Mouse (Mus musculus) hindbrain, embryonic 15.5 days (tissue): ENCODE data around the gene Cutal. TPM values are rescaled to one million over a fixed set of nuclear protein-coding genes. Genes with fewer than 3 reads are reported as not detected.

Source experiments
- ATAC-seq: fragments of 200-750 bp; cut with Nextera tagmentation; 2 replicates; pipeline ENCODE4 v1.8.0; 2017; ENCODE audit warnings: low read depth, moderate number of reproducible peaks, moderate TSS enrichment; ENCODE audit not compliant: low FRiP score
- H3K27ac ChIP-seq: fragments of 300-500 bp; sonication (generic); replicated peaks from 2 replicates; pipeline ENCODE4 v1.5.1; 2015; ENCODE audit warnings: mild to moderate bottlenecking, inconsistent platforms
- H3K27me3 ChIP-seq: fragments of 300-500 bp; sonication (generic); 2 replicates; pipeline ENCODE4 v1.6.1; 2015; ENCODE audit warnings: control low read depth, inconsistent platforms
- H3K36me3 ChIP-seq: fragments of 300-500 bp; sonication (generic); 2 replicates; pipeline ENCODE4 v1.6.1; 2015; ENCODE audit warnings: control low read depth, inconsistent platforms
- H3K4me1 ChIP-seq: fragments of 300-500 bp; sonication (generic); replicated peaks from 2 replicates; pipeline ENCODE4 v1.6.1; 2015; ENCODE audit warnings: control low read depth, inconsistent platforms
- H3K4me2 ChIP-seq: fragments of 300-500 bp; sonication (generic); 2 replicates; pipeline ENCODE4 v1.6.1; 2015; ENCODE audit warnings: moderate library complexity, mild to moderate bottlenecking, inconsistent platforms
- H3K4me3 ChIP-seq: fragments of 300-500 bp; sonication (generic); 2 replicates; pipeline ENCODE4 v1.5.1; 2015; ENCODE audit warnings: mild to moderate bottlenecking, inconsistent platforms
- H3K9ac ChIP-seq: fragments of 300-500 bp; sonication (generic); 2 replicates; pipeline ENCODE4 v1.6.1; 2015; ENCODE audit warnings: inconsistent platforms
- H3K9me3 ChIP-seq: fragments of 300-500 bp; sonication (generic); 2 replicates; pipeline ENCODE4 v1.6.1; 2016; ENCODE audit warnings: control low read depth, inconsistent platforms
- WGBS: fragments of 180-500 bp; shearing (Covaris S2); methylation state at CpG from one replicate; pipeline ENCODE4 v1.1.7; 2015; 5-methylcytosine and 5-hydroxymethylcytosine counted together
- polyA plus RNA-seq: library from polyadenylated mRNA; unstranded; fragments of >200 nt; fragmentation: Nextera tagmentation; extraction: Ambion mirVana; gene quantifications from 2 replicates; pipeline ENCODE4 v1.2.1, GENCODE M21; 2015

Cutal gene
- polyA plus RNA-seq, 1 experiment from 2014 or later: 0.32 TPM

GRCm38 (mm10) chr2:34938269-34939208, 64.3 kb downstream of the Cutal start:
- Histone ChIP-seq H3K9me3 (no peaks in the 10 kb centered on the region), H3K4me1 (peaks cover 25% of the 10 kb centered on the region), H3K27me3 (no peaks in the 10 kb centered on the region), H3K36me3 (no peaks in the 10 kb centered on the region), H3K9ac (no peak overlapping the region), H3K4me2 (no peak overlapping the region), H3K27ac (no peak overlapping the region), H3K4me3 (no peak overlapping the region)
- 0 out of 2 replicates have a peak, but pooled peaks have one; percentile 56 for ATAC-seq
- WGBS: 68% methylated on average over 8 of the region's 8 CpGs

GRCm38 (mm10) chr2:34940246-34940645, 66.0 kb downstream of the Cutal start:
- H3K9ac ChIP-seq: no peak overlapping the region
- no peaks in the 10 kb centered on the region for H3K9me3 ChIP-seq
- WGBS: 74% methylated on average over 5 of the region's 5 CpGs
- H3K4me3 ChIP-seq: no peak overlapping the region
- no peak for ATAC-seq
- no peak overlapping the region for H3K4me2 ChIP-seq
- H3K4me1 ChIP-seq: peaks cover 25% of the 10 kb centered on the region
- H3K27ac ChIP-seq: no peak overlapping the region
- no peaks in the 10 kb centered on the region for H3K27me3 ChIP-seq
- no peaks in the 10 kb centered on the region for H3K36me3 ChIP-seq

GRCm38 (mm10) chr2:34941061-34941675, 67.0 kb downstream of the Cutal start:
- Histone ChIP-seq H3K36me3 (no peaks in the 10 kb centered on the region), H3K4me1 (peaks cover 25% of the 10 kb centered on the region), H3K27me3 (no peaks in the 10 kb centered on the region), H3K9me3 (no peaks in the 10 kb centered on the region), H3K27ac (no peak overlapping the region), H3K4me3 (no peak overlapping the region), H3K9ac (no peak overlapping the region), H3K4me2 (no peak overlapping the region)
- no peak for ATAC-seq
- WGBS: 65% methylated on average over 11 of the region's 11 CpGs

Other genes with a start within 250 kb of the Cutal start
- gene Gapvd1, start 119.2 kb upstream of the Cutal start, polyA plus RNA-seq: 106 and 108 TPM in 2 replicates
- 436 and 443 TPM in 2 replicates for gene Hspa5, start 102.4 kb upstream of the Cutal start, polyA plus RNA-seq
- gene Rabepk, start 74.5 kb upstream of the Cutal start, polyA plus RNA-seq: 24.8 and 27.3 TPM in 2 replicates
- 96.8 and 97.6 TPM in 2 replicates for gene Fbxw2, start 48.1 kb upstream of the Cutal start, polyA plus RNA-seq
- gene Gm34653, start 41.4 kb upstream of the Cutal start, polyA plus RNA-seq: not detected in 2 replicates
- gene Psmd5, start 572 bp downstream of the Cutal start, polyA plus RNA-seq: 97.3 and 97.9 TPM in 2 replicates
- gene Phf19, start 39.6 kb downstream of the Cutal start, polyA plus RNA-seq: 2.1 and 2.3 TPM in 2 replicates
- gene Traf1, start 87.4 kb downstream of the Cutal start, polyA plus RNA-seq: 2.0 and 2.2 TPM in 2 replicates
- gene Hc, start 187.0 kb downstream of the Cutal start, polyA plus RNA-seq: 0.37 and 0.84 TPM in 2 replicates
- gene AI182371, start 227.1 kb downstream of the Cutal start, polyA plus RNA-seq: 0.26 and 0.34 TPM in 2 replicates
- gene Cntrl, start 235.1 kb downstream of the Cutal start, polyA plus RNA-seq: 9.3 and 12.1 TPM in 2 replicates